Mouse (Mus musculus) heart, adult 2 months (tissue): ENCODE data around the gene Hoxa4. TPM values are rescaled to one million over a fixed set of nuclear protein-coding genes. Genes with fewer than 3 reads are reported as not detected.

Source experiments
- DNase-seq, 2 experiments: peaks; one replicate each; pipeline ENCODE4 v3.0.0; 2021
- H3K27ac ChIP-seq: fragments of 200-600 bp; 2 replicates; pipeline ENCODE4 v1.8.1; 2022
- H3K27me3 ChIP-seq: fragments of 200-500 bp; 2 replicates; pipeline ENCODE4 v1.6.1; 2012; ENCODE audit warnings: mild to moderate bottlenecking, low read length, inconsistent platforms, mixed read lengths; ENCODE audit not compliant: control insufficient read depth, insufficient read depth
- H3K36me3 ChIP-seq: fragments of 200-500 bp; 2 replicates; pipeline ENCODE4 v1.6.1; 2012; ENCODE audit warnings: low read length, inconsistent platforms; ENCODE audit not compliant: control insufficient read depth, insufficient read depth
- H3K4me1 ChIP-seq: fragments of 200-500 bp; 2 replicates; pipeline ENCODE4 v1.6.1; 2011; ENCODE audit warnings: low read length; ENCODE audit not compliant: control insufficient read depth, insufficient read depth
- H3K4me3 ChIP-seq: fragments of 200-600 bp; 2 replicates; pipeline ENCODE4 v1.8.1; 2022
- H3K79me2 ChIP-seq: fragments of 200-500 bp; replicated peaks from 2 replicates; pipeline ENCODE4 v1.6.1; 2012; ENCODE audit warnings: mild to moderate bottlenecking, inconsistent platforms, low read length, moderate library complexity, mixed read lengths; ENCODE audit not compliant: control insufficient read depth, insufficient read depth
- H3K9ac ChIP-seq: fragments of 200-500 bp; 2 replicates; pipeline ENCODE4 v1.6.1; 2012; ENCODE audit warnings: low read depth, mild to moderate bottlenecking, control low read depth, inconsistent platforms, low read length, mixed read lengths
- CTCF ChIP-seq: fragments of 200-600 bp; IDR thresholded peaks from 2 replicates; pipeline ENCODE4 v1.8.1; 2022; ENCODE audit warnings: antibody characterized with exemption, mild to moderate bottlenecking, moderate library complexity
- EP300 ChIP-seq: fragments of 200-500 bp; IDR thresholded peaks from 2 replicates; pipeline ENCODE4 v1.6.1; 2011; ENCODE audit warnings: low read depth, low read length, control low read depth; ENCODE audit not compliant: insufficient read depth
- POLR2A ChIP-seq: fragments of 200-500 bp; IDR thresholded peaks from 2 replicates; pipeline ENCODE4 v1.6.1; 2011; ENCODE audit warnings: mild to moderate bottlenecking, low read depth, low read length, control low read depth; ENCODE audit not compliant: insufficient read depth
- WGBS: fragments of 180-500 bp; shearing (Covaris S2); methylation state at CpG from one replicate; pipeline ENCODE4 v1.1.7; 2018; 5-methylcytosine and 5-hydroxymethylcytosine counted together
- intact Hi-C: fragments of 180-260 bp; cut with DNase I; formaldehyde crosslinking; loops from one replicate; pipeline ENCODE4 v1.15.1; 2025
- polyA plus RNA-seq: library from polyadenylated mRNA; depleted of rRNA; stranded (reverse); fragments of >200 nt; gene quantifications from 2 replicates; pipeline ENCODE4 v1.2.3, GENCODE M21; 2012
- total RNA-seq, 2 experiments: library from RNA; stranded (reverse); gene quantifications; 2 replicates each; pipeline ENCODE4 v1.2.3; 2021

The Hoxa4 gene
- total and polyA plus RNA-seq, 3 experiments = 0.14 to 0.84 (median 0.34) TPM

- H3K79me2 ChIP-seq = no peaks in the 10 kb centered on the region
- no peak overlapping the region for H3K9ac ChIP-seq
- WGBS = 21% methylated on average over 12 of the region's 12 CpGs
- DNase-seq = peak in 1 of 2 experiments; percentile 25
- no peak overlapping the region for H3K27ac ChIP-seq
- intact Hi-C loops = loop anchor here (1.0 to 5.0 kb wide), 4 partner anchors 10 to 839 kb away; no protein-coding TSS in a partner anchor
- TF ChIP-seq EP300 (no peak), CTCF (no peak), POLR2A (no peak)
- no peaks in the 10 kb centered on the region for H3K36me3 ChIP-seq
- peaks cover 1% of the 10 kb centered on the region; the same call in 1 of the 2 replicates for H3K4me1 ChIP-seq
- peaks cover 43% of the 10 kb centered on the region for H3K27me3 ChIP-seq
- H3K4me3 ChIP-seq = no peak overlapping the region; the same call in 1 of the 2 replicates
Observed at GRCm38 (mm10) chr6:52220865-52221310, 29.3 kb upstream of the Hoxa4 start.

GRCm38 (mm10) chr6:52220003-52220864, 28.7 kb upstream of the Hoxa4 start:
- TF ChIP-seq POLR2A (no peak), CTCF (no peak), EP300 (no peak)

DNA sequence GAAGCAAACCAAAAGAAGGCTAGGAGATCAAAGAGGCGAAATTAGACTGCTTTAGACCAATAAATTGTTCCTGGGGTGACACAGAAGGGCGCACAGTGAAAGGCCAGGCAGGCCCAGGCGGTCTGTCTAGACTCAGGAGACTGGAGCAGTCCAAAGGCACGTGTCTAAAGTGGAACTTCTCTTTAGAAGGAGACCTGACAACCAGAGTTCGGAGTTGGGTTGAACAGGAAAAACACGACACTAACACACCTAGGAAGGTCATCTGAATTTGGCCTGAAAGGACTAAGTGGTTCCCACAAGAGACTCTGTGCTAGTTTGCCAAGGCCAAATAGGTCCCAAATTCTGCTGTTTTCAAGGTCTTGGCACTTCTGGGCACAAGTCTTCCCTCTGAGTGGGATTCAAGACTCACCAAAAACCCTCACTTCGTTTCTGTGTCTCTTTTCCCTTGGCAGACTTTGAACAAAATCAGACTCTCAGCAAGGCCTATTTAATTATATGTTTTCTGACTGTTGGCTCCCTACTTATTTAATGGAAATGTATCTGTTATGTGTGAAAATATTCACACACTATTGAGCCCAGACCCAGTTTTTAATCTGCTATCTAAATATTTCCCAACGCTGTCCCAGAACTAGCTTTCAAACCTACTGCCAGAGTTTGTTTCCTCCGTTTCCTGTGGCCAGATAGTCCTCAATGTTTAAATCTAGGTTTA, 27.8 kb upstream of the Hoxa4 start:
- 60% methylated on average over 9 of the region's 9 CpGs for WGBS
- intact Hi-C loops = loop anchor here (5.0 kb wide), 1 partner anchor 33 kb away; no protein-coding TSS in a partner anchor
- Histone ChIP-seq H3K4me3 (no peak overlapping the region), H3K27ac (no peak overlapping the region), H3K79me2 (no peaks in the 10 kb centered on the region), H3K27me3 (peaks cover 42% of the 10 kb centered on the region), H3K36me3 (no peaks in the 10 kb centered on the region), H3K4me1 (peaks cover 1% of the 10 kb centered on the region; the same call in 1 of the 2 replicates), H3K9ac (no peak overlapping the region)
- no peak for TF ChIP-seq POLR2A
- TF ChIP-seq EP300 = no peak
- DNase-seq = peak in 1 of 2 experiments; percentile 16

More at GRCm38 (mm10) chr6:52220003-52220864, 28.7 kb upstream of the Hoxa4 start:
- no peak overlapping the region for H3K4me3 ChIP-seq
- peaks cover 41% of the 10 kb centered on the region for H3K27me3 ChIP-seq
- DNase-seq = peak in 1 of 2 experiments; percentile 31
- no peaks in the 10 kb centered on the region for H3K79me2 ChIP-seq
- intact Hi-C loops = loop anchor here (2.0 to 5.0 kb wide), 3 partner anchors 343 to 838 kb away; no protein-coding TSS in a partner anchor
- H3K36me3 ChIP-seq = no peaks in the 10 kb centered on the region
- no peak overlapping the region for H3K9ac ChIP-seq
- no peak overlapping the region for H3K27ac ChIP-seq
- H3K4me1 ChIP-seq = peaks cover 1% of the 10 kb centered on the region; the same call in 1 of the 2 replicates
- WGBS = 49% methylated on average over 32 of the region's 32 CpGs

DNA sequence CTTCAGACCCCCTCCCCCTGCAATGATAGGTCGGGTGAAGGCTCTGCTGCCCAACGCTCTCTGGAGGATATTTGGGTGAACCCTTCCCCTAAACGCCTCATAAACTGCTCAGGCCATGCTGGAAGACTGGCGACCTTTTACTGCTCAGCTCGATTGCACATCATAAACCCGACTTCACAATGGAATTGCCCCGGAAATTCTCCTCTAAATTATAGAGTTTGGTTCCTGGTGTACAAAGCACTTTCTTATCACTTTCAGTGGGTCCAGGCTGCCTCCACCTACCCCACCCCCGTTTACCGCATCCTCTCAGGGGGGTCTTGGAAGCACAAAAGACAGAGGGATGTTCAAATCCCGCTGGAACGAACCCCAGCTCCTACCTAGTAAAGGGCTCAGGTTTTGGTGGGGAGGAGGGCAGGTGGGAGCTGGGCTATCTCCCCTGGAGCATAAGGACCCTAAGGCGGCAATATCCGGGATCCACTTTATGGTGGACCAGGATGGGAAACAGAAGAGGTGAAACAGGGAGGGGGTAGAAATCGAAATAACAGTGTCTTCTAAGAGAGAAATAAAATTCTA, 27.2 kb upstream of the Hoxa4 start:
- peaks cover 45% of the 10 kb centered on the region for H3K27me3 ChIP-seq
- H3K79me2 ChIP-seq = no peaks in the 10 kb centered on the region
- WGBS = 18% methylated on average over 14 of the region's 14 CpGs
- H3K4me1 ChIP-seq = peaks cover 1% of the 10 kb centered on the region; the same call in 1 of the 2 replicates
- intact Hi-C loops = loop anchor here (5.0 kb wide), 1 partner anchor 34 kb away; no protein-coding TSS in a partner anchor
- no peak overlapping the region for H3K9ac ChIP-seq
- TF ChIP-seq POLR2A (no peak), EP300 (no peak), CTCF (no peak)
- H3K36me3 ChIP-seq = no peaks in the 10 kb centered on the region
- H3K4me3 ChIP-seq = no peak overlapping the region
- DNase-seq = peak in 1 of 2 experiments; percentile 20
- H3K27ac ChIP-seq = no peak overlapping the region

DNA sequence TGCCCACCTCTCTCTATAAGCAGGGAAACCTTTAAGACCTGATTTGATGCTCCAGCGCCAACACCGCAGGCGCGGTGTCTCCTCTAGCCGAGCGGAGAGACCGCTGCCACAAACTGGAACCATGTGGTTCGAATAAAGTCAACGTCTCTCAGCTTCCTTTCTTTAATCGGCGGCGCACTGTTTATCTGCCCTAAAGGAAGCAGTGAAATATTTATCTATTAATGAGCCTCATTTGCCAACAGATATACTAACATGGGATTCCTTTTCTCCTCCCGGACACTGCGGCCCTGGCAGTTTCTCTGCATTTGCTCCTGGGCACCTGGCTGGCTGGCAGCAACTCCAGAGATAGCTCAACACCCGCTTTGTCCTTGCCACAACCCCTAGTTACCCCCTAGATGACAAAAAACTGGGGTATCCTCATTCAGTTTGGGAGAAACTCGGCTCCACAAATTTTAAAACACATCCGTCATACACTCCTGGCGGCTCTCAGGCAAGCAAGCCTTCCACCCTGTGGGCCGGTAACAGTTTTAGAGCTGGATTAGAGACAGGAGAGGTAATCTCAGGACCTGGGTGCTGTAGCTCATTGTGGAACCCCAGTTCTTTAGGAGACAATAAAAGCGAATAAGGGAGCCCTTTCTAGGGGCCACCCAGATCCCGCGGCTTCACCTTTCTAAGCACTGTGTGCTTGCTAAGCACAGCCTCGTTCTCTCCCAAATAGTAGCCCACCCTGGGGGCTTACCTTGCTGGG, 26.5 kb upstream of the Hoxa4 start:
- Histone ChIP-seq H3K36me3 (no peaks in the 10 kb centered on the region), H3K79me2 (no peaks in the 10 kb centered on the region), H3K27ac (no peak overlapping the region), H3K4me3 (no peak overlapping the region; the same call in 1 of the 2 replicates), H3K4me1 (peaks cover 1% of the 10 kb centered on the region; the same call in 1 of the 2 replicates), H3K27me3 (peaks cover 49% of the 10 kb centered on the region), H3K9ac (no peak overlapping the region)
- intact Hi-C loops = loop anchor here (5.0 kb wide), 1 partner anchor 34 kb away; no protein-coding TSS in a partner anchor
- peak in 1 of 2 experiments; percentile 25 for DNase-seq
- 9% methylated on average over 23 of the region's 23 CpGs for WGBS
- TF ChIP-seq EP300 (no peak), POLR2A (no peak), CTCF (no peak)
